Mouse (Mus musculus) thymus, adult 2 months (tissue): ENCODE results near the gene Exoc3l4.

Experiments
- CTCF ChIP-seq: fragments of 200-500 bp; IDR thresholded peaks from 2 replicates; pipeline ENCODE4 v1.5.1; 2012; ENCODE audit warnings: mild to moderate bottlenecking, control low read depth, low read length, moderate library complexity, borderline replicate concordance; ENCODE audit not compliant: control insufficient read depth, poor library complexity, insufficient read depth; ENCODE audit errors: extremely low read depth
- POLR2A ChIP-seq: fragments of 200-500 bp; IDR thresholded peaks from 2 replicates; pipeline ENCODE4 v1.6.1; 2012; ENCODE audit warnings: mild to moderate bottlenecking, low read length, control low read depth, moderate library complexity; ENCODE audit not compliant: control insufficient read depth, poor library complexity, insufficient read depth; ENCODE audit errors: extremely low read depth

- TF ChIP-seq CTCF = no peak
- TF ChIP-seq POLR2A = no peak
Measured at GRCm38 (mm10) chr12:111428961-111429911, 12.4 kb downstream of the Exoc3l4 start.
